Mouse (Mus musculus) cerebellum, adult (tissue): ENCODE measurements around the gene Suox.
"Not testable (repeated sequence)": the region's sequence is repeated elsewhere in the genome, so short reads cannot be mapped to it uniquely, and the experiment has no call there.

Experiments used
- ATAC-seq: cut with Nextera tagmentation; 2 replicates; pipeline ENCODE4 v1.9.2; 2017; ENCODE audit warnings: mild to moderate bottlenecking, moderate library complexity, mixed read lengths; ENCODE audit not compliant: insufficient number of reproducible peaks, low FRiP score, low TSS enrichment

Gene Suox

GRCm38 (mm10) chr10:128627398-128628317 is 46.2 kb downstream of the Suox start:
- ATAC-seq: no peak

GRCm38 (mm10) chr10:128626311-128627310 is 47.3 kb downstream of the Suox start, which contains the start of gene Rps26:
Gene Rps26 (minus strand): TSS chr10:128626747.
- ATAC-seq: peak; percentile 99

- no peak for ATAC-seq
Observed at GRCm38 (mm10) chr10:128625287-128625894, 48.5 kb downstream of the Suox start.

GRCm38 (mm10) chr10:128623106-128623613 is 50.7 kb downstream of the Suox start:
- ATAC-seq: not testable (repeated sequence)

- ATAC-seq: no peak
Observed at GRCm38 (mm10) chr10:128622702-128623101, 51.2 kb downstream of the Suox start.

GRCm38 (mm10) chr10:128621986-128622520 is 51.8 kb downstream of the Suox start:
- no peak for ATAC-seq

GRCm38 (mm10) chr10:128620241-128620640 is 53.6 kb downstream of the Suox start:
- no peak for ATAC-seq
